Mouse (Mus musculus): ENCODE results near the gene Rpgrip1l.

Rpgrip1l gene

GRCm38 (mm10) chr8:91329056-91329455, 16.0 kb upstream of the Rpgrip1l start:
- DNase-seq (ENCODE audit: low spot score) = no peak

GRCm38 (mm10) chr8:91327471-91328205, 14.6 kb upstream of the Rpgrip1l start:
- no peak for DNase-seq (ENCODE audit: low spot score)

GRCm38 (mm10) chr8:91326946-91327345, 13.9 kb upstream of the Rpgrip1l start:
- no peak for DNase-seq (ENCODE audit: low spot score)

GRCm38 (mm10) chr8:91326018-91326417, 13.0 kb upstream of the Rpgrip1l start:
- no peak for DNase-seq (ENCODE audit: low spot score)

GRCm38 (mm10) chr8:91324916-91325315, 11.9 kb upstream of the Rpgrip1l start:
- DNase-seq (ENCODE audit: low spot score) = no peak

- peak; percentile 45 for DNase-seq (ENCODE audit: low spot score)
Observed at GRCm38 (mm10) chr8:91324271-91324670, 11.2 kb upstream of the Rpgrip1l start.

- DNase-seq (ENCODE audit: low spot score) = no peak
Observed at GRCm38 (mm10) chr8:91323511-91323910, 10.4 kb upstream of the Rpgrip1l start.

- no peak for DNase-seq (ENCODE audit: low spot score)
Observed at GRCm38 (mm10) chr8:91318938-91319729, 6.1 kb upstream of the Rpgrip1l start.

- no peak for DNase-seq (ENCODE audit: low spot score)
Observed at GRCm38 (mm10) chr8:91317567-91318227, 4.6 kb upstream of the Rpgrip1l start.

GRCm38 (mm10) chr8:91312342-91312741, 720 bp downstream of the Rpgrip1l start:
- DNase-seq (ENCODE audit: low spot score) = no peak

- no peak for DNase-seq (ENCODE audit: low spot score)
Observed at GRCm38 (mm10) chr8:91304481-91305386, 8.3 kb downstream of the Rpgrip1l start.

- no peak for DNase-seq (ENCODE audit: low spot score)
Observed at GRCm38 (mm10) chr8:91298672-91299071, 14.4 kb downstream of the Rpgrip1l start.

GRCm38 (mm10) chr8:91295786-91296185, 17.3 kb downstream of the Rpgrip1l start:
- no peak for DNase-seq (ENCODE audit: low spot score)

GRCm38 (mm10) chr8:91290576-91290975, 22.5 kb downstream of the Rpgrip1l start:
- DNase-seq (ENCODE audit: low spot score) = no peak

GRCm38 (mm10) chr8:91286237-91286636, 26.8 kb downstream of the Rpgrip1l start:
- DNase-seq (ENCODE audit: low spot score) = no peak

GRCm38 (mm10) chr8:91283815-91284214, 29.2 kb downstream of the Rpgrip1l start:
- no peak for DNase-seq (ENCODE audit: low spot score)

- no peak for DNase-seq (ENCODE audit: low spot score)
Observed at GRCm38 (mm10) chr8:91282655-91283054, 30.4 kb downstream of the Rpgrip1l start.

GRCm38 (mm10) chr8:91281545-91281944, 31.5 kb downstream of the Rpgrip1l start:
- no peak for DNase-seq (ENCODE audit: low spot score)

GRCm38 (mm10) chr8:91280467-91281212, 32.4 kb downstream of the Rpgrip1l start:
- no peak for DNase-seq (ENCODE audit: low spot score)

- DNase-seq (ENCODE audit: low spot score) = no peak
Observed at GRCm38 (mm10) chr8:91278060-91278459, 35.0 kb downstream of the Rpgrip1l start.

GRCm38 (mm10) chr8:91276337-91276736, 36.7 kb downstream of the Rpgrip1l start:
- no peak for DNase-seq (ENCODE audit: low spot score)

Data from retina, embryonic 14.5 days (tissue).